Mouse (Mus musculus) spleen, adult 2 months (tissue): ENCODE data around the gene Rap1gap.

Experiments used
- CTCF ChIP-seq: fragments of 200-500 bp; IDR thresholded peaks from 2 replicates; pipeline ENCODE4 v1.5.1; 2011; ENCODE audit warnings: mild to moderate bottlenecking, inconsistent platforms; ENCODE audit not compliant: insufficient read depth, insufficient read length, insufficient replicate concordance; ENCODE audit errors: extremely low read depth
- POLR2A ChIP-seq: fragments of 200-500 bp; IDR thresholded peaks from 2 replicates; pipeline ENCODE4 v1.6.1; 2011; ENCODE audit warnings: low read depth, low read length, inconsistent platforms

DNA sequence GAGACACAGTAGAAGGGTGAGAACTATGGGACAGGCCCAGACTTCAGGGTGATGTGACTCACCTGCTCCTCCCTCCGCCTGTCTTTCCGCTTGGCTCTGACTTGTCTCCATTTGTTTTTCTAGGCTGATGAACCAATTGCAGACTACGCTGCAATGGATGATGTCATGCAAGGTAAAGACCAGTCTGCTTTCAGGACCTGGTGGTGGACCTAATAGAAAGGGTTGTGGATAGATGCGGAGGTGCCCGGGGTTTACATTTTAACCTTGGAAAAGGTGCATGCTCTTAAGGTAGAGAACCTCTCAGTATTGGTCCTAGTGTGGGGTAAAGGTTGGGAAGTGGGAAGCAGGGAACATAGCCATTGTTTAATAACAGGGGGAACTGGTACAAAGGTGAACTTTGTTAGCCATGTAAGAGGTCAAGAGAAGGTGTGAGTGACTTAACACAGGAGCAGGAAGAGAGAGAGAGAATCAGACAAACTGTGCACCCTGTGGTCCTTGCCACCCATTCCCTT is 11.6 kb upstream of the Rap1gap start:
- TF ChIP-seq POLR2A (no peak), CTCF (no peak)
